Mouse (Mus musculus) spleen, adult 2 months (tissue): ENCODE results near the gene Coro2b.

Experiments used
- CTCF ChIP-seq: fragments of 200-500 bp; IDR thresholded peaks from 2 replicates; pipeline ENCODE4 v1.5.1; 2011; ENCODE audit warnings: mild to moderate bottlenecking, inconsistent platforms; ENCODE audit not compliant: insufficient read depth, insufficient read length, insufficient replicate concordance; ENCODE audit errors: extremely low read depth
- POLR2A ChIP-seq: fragments of 200-500 bp; IDR thresholded peaks from 2 replicates; pipeline ENCODE4 v1.6.1; 2011; ENCODE audit warnings: low read depth, low read length, inconsistent platforms

DNA sequence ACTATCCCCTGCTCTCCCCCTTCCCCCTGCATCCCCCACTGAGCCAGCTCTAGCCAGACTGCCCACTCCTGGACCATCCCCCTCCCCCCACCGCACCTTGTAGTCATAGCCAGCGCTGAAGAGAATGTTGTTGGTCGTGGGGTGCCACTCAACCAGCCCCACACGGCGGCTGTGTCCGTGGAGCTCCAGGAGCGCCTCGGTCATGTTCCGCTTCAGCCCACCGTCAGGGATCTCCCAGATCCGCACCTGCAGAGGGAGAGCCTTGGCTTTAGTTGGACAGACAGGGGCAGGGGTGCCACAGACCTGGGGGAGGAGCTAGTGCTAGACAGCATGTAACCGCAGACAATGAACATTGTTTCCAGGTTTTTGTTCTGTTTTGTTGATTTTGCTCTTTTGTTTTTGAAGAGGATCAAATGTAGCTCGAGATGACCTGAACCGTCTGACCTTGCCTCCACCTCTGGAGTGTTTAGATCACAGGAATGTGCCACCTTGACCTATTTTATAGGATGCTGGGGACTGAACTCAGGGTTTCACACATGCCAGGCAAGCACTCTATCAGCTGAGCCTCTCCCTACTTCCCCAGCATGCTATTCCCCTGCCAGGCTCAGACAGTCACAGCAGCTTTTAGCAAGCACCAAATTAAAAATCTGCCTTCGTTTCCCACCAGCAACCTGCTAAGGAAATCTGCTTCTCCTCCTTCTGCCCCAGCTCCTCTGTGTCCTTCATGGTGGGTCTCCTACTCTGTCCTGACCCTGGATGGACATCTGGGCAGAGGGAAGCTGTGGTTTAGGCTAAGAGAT, 104.4 kb downstream of the Coro2b start:
- TF ChIP-seq POLR2A: no peak
- no peak for TF ChIP-seq CTCF
